Mouse (Mus musculus) intestine, embryonic 14.5 days (tissue): Measurements from ENCODE around the gene Cpt1c. TPM values are rescaled to one million over a fixed set of nuclear protein-coding genes. Genes with fewer than 3 reads are reported as not detected.
A peak's percentile ranks its signal among the peaks of the same experiment; 100 is the strongest.

ENCODE experiments used
- ATAC-seq: fragments of 200-750 bp; cut with Nextera tagmentation; replicated peaks from 2 replicates; pipeline ENCODE4 v1.8.0; 2017; ENCODE audit warnings: low read depth, moderate number of reproducible peaks, moderate TSS enrichment, moderate library complexity; ENCODE audit not compliant: low FRiP score, low TSS enrichment
- DNase-seq: peaks from one replicate; pipeline ENCODE4 v3.0.0-alpha.2; 2018; ENCODE audit warnings: low spot score
- H3K27ac ChIP-seq: fragments of 300-500 bp; sonication (generic); 2 replicates; pipeline ENCODE4 v1.5.1; 2014; ENCODE audit warnings: low read depth, mild to moderate bottlenecking, control low read depth
- H3K27me3 ChIP-seq: fragments of 300-500 bp; sonication (generic); replicated peaks from 2 replicates; pipeline ENCODE4 v1.6.1; 2014; ENCODE audit warnings: low read length, control low read depth; ENCODE audit not compliant: control insufficient read depth, insufficient read depth
- H3K36me3 ChIP-seq: fragments of 300-500 bp; sonication (generic); 2 replicates; pipeline ENCODE4 v1.6.1; 2014; ENCODE audit warnings: low read length, control low read depth; ENCODE audit not compliant: control insufficient read depth, insufficient read depth
- H3K4me1 ChIP-seq: fragments of 300-500 bp; sonication (generic); replicated peaks from 2 replicates; pipeline ENCODE4 v1.6.1; 2014; ENCODE audit warnings: low read length, control low read depth, mixed read lengths; ENCODE audit not compliant: control insufficient read depth, insufficient read depth
- H3K4me2 ChIP-seq: fragments of 300-500 bp; sonication (generic); 2 replicates; pipeline ENCODE4 v1.6.1; 2014; ENCODE audit warnings: low read length
- H3K4me3 ChIP-seq: fragments of 300-500 bp; sonication (generic); 2 replicates; pipeline ENCODE4 v1.5.1; 2014; ENCODE audit warnings: low read depth, low read length, control low read depth, mixed read lengths
- H3K9ac ChIP-seq: fragments of 300-500 bp; sonication (generic); 2 replicates; pipeline ENCODE4 v1.6.1; 2014; ENCODE audit warnings: mild to moderate bottlenecking, low read length
- H3K9me3 ChIP-seq: fragments of 300-500 bp; sonication (generic); 2 replicates; pipeline ENCODE4 v1.6.1; 2016; ENCODE audit warnings: low read length, control low read depth; ENCODE audit not compliant: control insufficient read depth
- WGBS: fragments of 180-500 bp; shearing (Covaris S2); extraction: QIAGEN DNeasy Blood & Tissue Kit; methylation state at CpG from one replicate; pipeline ENCODE4 v1.1.7; 2014; 5-methylcytosine and 5-hydroxymethylcytosine counted together
- polyA plus RNA-seq: library from polyadenylated mRNA; unstranded; fragments of >200 nt; fragmentation: Nextera tagmentation; extraction: Ambion mirVana; gene quantifications from 2 replicates; pipeline ENCODE4 v1.2.1, GENCODE M21; 2014

Gene Cpt1c
- polyA plus RNA-seq, 1 experiment from 2014 or later: 21.9 TPM

DNA sequence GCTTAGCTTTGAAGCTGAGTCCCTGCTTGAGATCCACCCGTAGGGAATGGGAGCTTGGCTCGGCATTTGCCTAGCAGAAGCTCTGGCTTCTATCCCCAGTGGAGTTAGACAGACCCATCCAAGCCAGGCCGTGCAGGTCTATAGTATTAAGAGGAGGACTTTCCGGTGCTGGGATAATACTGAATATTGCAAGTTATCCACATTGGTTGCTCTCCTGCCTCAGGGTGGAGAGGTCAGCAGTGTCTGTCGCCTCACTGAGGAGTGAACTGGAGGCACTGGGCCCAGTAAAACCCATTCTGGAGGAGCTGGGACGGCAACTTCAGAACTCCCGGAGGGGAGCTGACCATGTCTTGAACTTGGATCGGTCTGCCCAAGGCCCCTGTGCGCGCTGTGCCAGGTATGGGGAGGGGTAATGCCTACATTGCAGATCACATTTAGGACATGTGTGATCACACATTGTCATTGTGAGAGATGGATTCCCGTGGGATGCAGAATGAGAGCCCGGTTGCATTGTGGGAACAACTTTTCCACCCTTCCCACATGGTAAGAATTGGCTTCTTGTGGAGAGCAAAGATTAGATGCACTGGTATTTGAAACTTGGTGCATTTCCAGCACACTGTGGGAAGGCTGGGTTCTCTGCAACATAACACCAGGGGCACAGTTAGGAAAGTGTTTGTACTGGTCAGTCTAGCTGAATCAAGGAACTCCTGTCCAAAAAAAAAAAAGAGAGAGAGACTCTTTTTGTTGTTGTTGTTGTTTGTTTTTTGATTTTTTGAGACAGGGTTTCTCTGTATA lies 20.4 kb downstream of the Cpt1c start:
- 80% methylated on average over 12 of the region's 12 CpGs for WGBS
- H3K9ac ChIP-seq: no peak overlapping the region
- H3K4me2 ChIP-seq: no peak overlapping the region
- H3K27me3 ChIP-seq: peaks cover 21% of the 10 kb centered on the region
- no peaks in the 10 kb centered on the region for H3K36me3 ChIP-seq
- H3K4me1 ChIP-seq: peaks cover 3% of the 10 kb centered on the region
- ATAC-seq (no peak), DNase-seq (no peak)
- H3K4me3 ChIP-seq: no peak overlapping the region
- H3K9me3 ChIP-seq: no peaks in the 10 kb centered on the region
- H3K27ac ChIP-seq: no peak overlapping the region

DNA sequence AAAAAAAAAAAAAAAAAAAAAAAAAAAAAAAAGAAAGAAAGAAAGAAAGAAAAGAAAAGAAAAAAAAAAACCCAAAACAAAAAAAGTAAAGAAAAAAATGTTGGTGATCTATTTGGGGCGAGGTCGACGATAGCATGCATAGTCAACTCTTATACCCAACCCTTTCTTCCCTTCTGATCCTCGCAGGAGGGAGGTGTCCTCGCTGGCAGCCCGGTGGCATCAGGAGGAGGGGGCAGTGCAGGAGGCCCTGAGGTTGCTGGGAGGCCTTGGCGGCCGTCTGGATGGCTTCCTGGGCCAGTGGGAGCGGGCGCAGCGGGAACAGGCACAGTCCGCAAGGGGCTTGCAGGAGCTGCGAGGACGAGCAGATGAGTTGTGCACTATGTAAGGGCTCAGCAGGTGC lies 21.1 kb downstream of the Cpt1c start:
- 59% methylated on average over 14 of the region's 14 CpGs for WGBS
- no peaks in the 10 kb centered on the region for H3K36me3 ChIP-seq
- no peak for DNase-seq
- ATAC-seq: no peak
- peaks cover 21% of the 10 kb centered on the region for H3K27me3 ChIP-seq
- no peaks in the 10 kb centered on the region for H3K9me3 ChIP-seq
- H3K27ac ChIP-seq: no peak overlapping the region
- no peak overlapping the region for H3K4me2 ChIP-seq
- no peak overlapping the region for H3K9ac ChIP-seq
- H3K4me1 ChIP-seq: peaks cover 3% of the 10 kb centered on the region
- H3K4me3 ChIP-seq: no peak overlapping the region

DNA sequence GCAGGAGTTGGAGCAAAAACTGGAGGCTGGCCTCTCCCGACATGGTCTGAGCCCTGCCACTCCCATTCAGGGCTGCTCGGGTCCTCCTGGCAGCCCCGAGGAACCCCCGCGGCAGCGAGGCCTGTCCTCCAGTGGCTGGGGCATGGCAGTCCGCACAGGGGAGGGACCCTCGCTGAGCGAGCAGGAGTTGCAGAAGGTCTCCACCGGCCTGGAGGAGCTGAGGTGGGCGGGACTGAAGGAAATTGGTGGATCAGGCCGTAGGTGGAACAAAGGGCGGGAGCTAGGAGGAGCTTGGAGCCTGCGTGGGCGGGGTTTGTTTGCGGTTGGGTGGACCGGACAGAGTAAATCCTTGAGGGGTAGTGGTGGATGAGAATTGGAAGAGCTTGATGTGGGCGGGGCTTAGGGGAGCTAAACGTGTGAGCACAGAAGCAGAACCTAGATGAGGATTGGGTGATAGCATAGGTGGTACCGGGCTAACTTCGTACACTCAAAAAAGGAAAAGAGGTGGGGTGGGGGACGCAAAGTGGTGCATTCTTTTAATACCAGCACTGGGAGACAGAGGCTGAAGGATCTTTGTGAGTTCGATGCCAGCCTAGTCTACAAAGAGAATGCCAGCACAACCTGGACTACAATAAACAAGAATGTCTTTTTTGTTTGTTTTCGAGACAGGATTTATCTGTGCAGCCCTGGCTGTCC lies 21.9 kb downstream of the Cpt1c start:
- DNase-seq: peak; percentile 94
- Histone ChIP-seq H3K4me2 (peak overlapping the region; percentile 96), H3K27me3 (peaks cover 21% of the 10 kb centered on the region), H3K9ac (peak overlapping the region; percentile 47), H3K9me3 (no peaks in the 10 kb centered on the region), H3K36me3 (no peaks in the 10 kb centered on the region), H3K4me3 (peak overlapping the region; percentile 55), H3K27ac (peak overlapping the region; percentile 64; the same call in 1 of the 2 replicates), H3K4me1 (peaks cover 3% of the 10 kb centered on the region)
- ATAC-seq: peak; percentile 87
- 6% methylated on average over 24 of the region's 24 CpGs for WGBS

DNA sequence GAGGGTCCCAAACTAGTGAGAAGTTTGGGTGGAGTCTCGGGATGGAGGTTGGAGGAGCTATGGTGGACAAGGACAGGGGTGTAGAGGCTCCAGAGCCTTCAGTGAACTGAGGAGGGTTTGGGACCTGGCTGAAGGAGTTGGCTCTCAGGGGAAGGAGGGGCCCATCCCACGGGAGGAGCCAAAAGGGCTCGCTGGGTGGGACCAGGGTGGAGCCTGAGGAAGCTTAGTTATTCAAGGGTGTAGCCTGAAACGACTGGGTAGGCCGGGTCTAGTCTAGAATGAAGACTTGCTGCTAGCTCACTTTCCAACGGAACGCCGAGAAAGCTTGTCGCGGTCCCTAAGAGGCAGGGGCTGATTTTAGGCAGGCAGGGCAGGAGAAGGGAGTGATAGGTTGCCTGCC lies 22.7 kb downstream of the Cpt1c start:
- H3K9me3 ChIP-seq: no peaks in the 10 kb centered on the region
- H3K9ac ChIP-seq: peak overlapping the region; percentile 47
- DNase-seq (peak; percentile 76), ATAC-seq (peak; percentile 77)
- peak overlapping the region; percentile 64; the same call in 1 of the 2 replicates for H3K27ac ChIP-seq
- peak overlapping the region; percentile 55 for H3K4me3 ChIP-seq
- no peaks in the 10 kb centered on the region for H3K36me3 ChIP-seq
- 1% methylated on average over 10 of the region's 10 CpGs for WGBS
- H3K4me2 ChIP-seq: peak overlapping the region; percentile 96
- H3K27me3 ChIP-seq: peaks cover 21% of the 10 kb centered on the region
- H3K4me1 ChIP-seq: peaks cover 3% of the 10 kb centered on the region

GRCm38 (mm10) chr7:44949922-44950321 lies 24.7 kb downstream of the Cpt1c start:
- ATAC-seq (no peak), DNase-seq (no peak)
- H3K9ac ChIP-seq: no peak overlapping the region
- H3K27ac ChIP-seq: no peak overlapping the region
- peaks cover 3% of the 10 kb centered on the region for H3K4me1 ChIP-seq
- peaks cover 21% of the 10 kb centered on the region for H3K27me3 ChIP-seq
- no peaks in the 10 kb centered on the region for H3K36me3 ChIP-seq
- 74% methylated on average over 6 of the region's 6 CpGs for WGBS
- H3K4me2 ChIP-seq: no peak overlapping the region
- no peaks in the 10 kb centered on the region for H3K9me3 ChIP-seq
- no peak overlapping the region for H3K4me3 ChIP-seq

DNA sequence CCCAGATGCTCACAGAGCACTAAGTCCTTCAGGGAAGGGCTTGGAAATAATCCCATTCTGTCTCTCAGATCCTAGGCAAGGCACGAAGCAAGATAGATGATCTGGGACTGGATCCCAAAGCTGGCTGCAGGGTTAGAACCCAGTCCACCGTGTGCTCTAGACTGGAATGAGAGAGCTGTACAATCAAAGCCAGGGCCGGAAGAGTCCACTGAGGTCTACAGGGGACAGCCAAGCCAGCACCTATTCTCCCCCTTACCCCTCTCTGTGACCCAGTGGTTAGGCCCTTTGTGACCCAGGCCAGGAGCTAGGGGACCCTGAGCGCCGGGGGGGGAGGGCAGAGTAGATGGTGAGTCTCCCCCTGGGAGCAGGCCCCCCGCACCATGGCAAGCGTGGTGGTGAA lies 31.7 kb downstream of the Cpt1c start, which contains the start of gene Tsks:
Gene Tsks, plus strand, starts transcription at position 301 of the 400 bp plus-strand sequence.
- H3K4me1 ChIP-seq: no peaks in the 10 kb centered on the region
- H3K4me3 ChIP-seq: no peak within 1 kb of the TSS
- no peaks in the 10 kb centered on the region for H3K36me3 ChIP-seq
- ATAC-seq (no peak), DNase-seq (no peak)
- WGBS: 80% methylated on average over 7 of the region's 7 CpGs
- no peaks in the 10 kb centered on the region for H3K27me3 ChIP-seq
- H3K9ac ChIP-seq: no peak within 1 kb of the TSS
- H3K4me2 ChIP-seq: no peak within 1 kb of the TSS
- H3K9me3 ChIP-seq: no peaks in the 10 kb centered on the region
- H3K27ac ChIP-seq: no peak within 1 kb of the TSS

- 94% methylated on average over 4 of the region's 4 CpGs for WGBS
- no peaks in the 10 kb centered on the region for H3K27me3 ChIP-seq
- H3K27ac ChIP-seq: no peak overlapping the region
- H3K9ac ChIP-seq: no peak overlapping the region
- no peak overlapping the region for H3K4me3 ChIP-seq
- H3K4me2 ChIP-seq: no peak overlapping the region
- no peaks in the 10 kb centered on the region for H3K36me3 ChIP-seq
- H3K4me1 ChIP-seq: no peaks in the 10 kb centered on the region
- DNase-seq (no peak), ATAC-seq (no peak)
- peaks cover 5% of the 10 kb centered on the region; the same call in 1 of the 2 replicates for H3K9me3 ChIP-seq
Measured at GRCm38 (mm10) chr7:44938680-44939079, 36.0 kb downstream of the Cpt1c start.

GRCm38 (mm10) chr7:44929204-44930151 lies 45.2 kb downstream of the Cpt1c start, which contains the start of gene Ap2a1:
Gene Ap2a1, minus strand, starts transcription at chr7:44929496.
- Histone ChIP-seq H3K27ac (peak within 1 kb of the TSS; percentile 89), H3K4me2 (peak within 1 kb of the TSS; percentile 71), H3K9ac (peak within 1 kb of the TSS; percentile 88), H3K27me3 (no peaks in the 10 kb centered on the region), H3K36me3 (peaks cover 14% of the 10 kb centered on the region), H3K9me3 (no peaks in the 10 kb centered on the region), H3K4me3 (peak within 1 kb of the TSS; percentile 98), H3K4me1 (peaks cover 15% of the 10 kb centered on the region)
- WGBS: under 1% methylated on average over 82 of the region's 84 CpGs
- DNase-seq (peak; percentile 95), ATAC-seq (peak; percentile 99)
